Mouse (Mus musculus) stomach, postnatal 0 days (tissue): ENCODE results near the gene Taf4.

Experiments used
- CTCF ChIP-seq: IDR thresholded peaks from 2 replicates; pipeline ENCODE4 v1.5.1; 2016; ENCODE audit warnings: antibody characterized with exemption, low read depth, mild to moderate bottlenecking, moderate library complexity
- EP300 ChIP-seq: optimal IDR thresholded peaks from 2 replicates; pipeline ENCODE3; 2016; ENCODE audit warnings: antibody characterized with exemption

DNA sequence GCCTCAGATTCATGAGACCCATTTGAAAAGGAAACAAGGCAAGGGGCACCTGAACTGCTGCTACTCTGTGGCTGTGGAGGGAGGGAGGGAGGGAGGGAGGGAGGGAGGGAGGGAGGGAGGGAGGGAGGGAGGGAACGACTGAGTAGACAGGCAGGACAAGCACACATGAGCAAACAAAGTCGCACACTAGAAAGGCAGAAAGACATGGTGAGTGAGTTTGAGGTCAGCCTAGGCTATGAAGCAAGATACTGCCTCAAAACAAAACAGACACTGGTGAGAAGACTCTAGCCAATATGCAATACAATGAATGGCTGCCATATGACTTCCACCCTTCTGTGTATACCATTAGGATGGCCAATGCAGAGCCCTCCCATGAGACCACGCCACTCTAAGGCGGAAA, 31.4 kb downstream of the Taf4 start:
- TF ChIP-seq CTCF, result no peak
- TF ChIP-seq EP300, result no peak
